Mouse (Mus musculus): ENCODE measurements at regions not wholly inside any gene's neighbourhood (a gene's known extent, or its start where the extent isn't known, plus 50 kb on each side); places are given as distances from the start of the nearest gene placed in this dataset.
"Not testable (repeated sequence)": the region's sequence is repeated elsewhere in the genome, so short reads cannot be mapped to it uniquely, and the experiment has no call there.

DNA sequence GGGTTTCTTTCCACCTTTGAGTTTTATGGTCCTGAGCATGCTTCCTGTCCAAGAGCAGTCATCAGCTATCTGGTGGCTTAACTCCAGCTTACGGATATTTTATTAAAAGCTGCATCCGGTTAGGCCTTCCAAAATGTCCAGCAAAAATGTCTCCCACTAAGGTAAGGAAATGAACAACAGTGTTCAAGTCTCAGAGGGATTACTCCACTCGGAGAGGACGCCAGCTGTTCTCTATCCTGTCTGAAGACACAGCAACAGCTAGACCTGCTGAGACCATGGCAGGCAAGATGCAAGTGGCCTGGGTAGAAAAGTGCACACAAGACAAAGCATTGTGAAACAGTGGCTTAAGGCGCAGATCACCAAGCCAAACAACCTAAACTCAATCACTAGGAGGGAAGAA, 479.9 kb downstream of the Tns1 start:
- no peak for DNase-seq (ENCODE audit: low read depth)

GRCm38 (mm10) chr1:73643431-73643830, 480.8 kb downstream of the Tns1 start:
- no peak for DNase-seq (ENCODE audit: low read depth)

GRCm38 (mm10) chr1:73642691-73643109, 481.5 kb downstream of the Tns1 start:
- no peak for DNase-seq (ENCODE audit: low read depth)

DNA sequence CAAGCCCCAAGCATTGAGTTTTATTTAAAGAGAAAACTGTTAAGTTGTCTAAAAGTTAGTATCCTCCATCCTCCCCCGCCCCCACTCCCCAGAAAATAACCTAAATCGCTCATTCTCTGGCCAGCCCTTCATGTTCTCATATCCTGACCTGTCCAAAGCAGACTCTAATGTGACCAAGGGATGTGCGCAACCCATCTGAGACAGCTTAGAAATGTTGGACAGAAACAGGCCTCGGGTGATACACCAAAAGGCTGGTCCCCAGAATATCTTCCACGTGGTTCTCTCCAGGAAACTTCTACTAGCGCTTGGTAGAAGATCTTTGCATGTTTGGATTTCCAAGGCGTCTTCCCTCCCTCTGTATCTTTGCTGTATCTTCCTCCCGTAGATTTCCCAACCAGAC, 482.8 kb downstream of the Tns1 start:
- DNase-seq (ENCODE audit: low read depth), result no peak

- no peak for DNase-seq (ENCODE audit: low read depth)
Measured at GRCm38 (mm10) chr1:73640726-73641451, 483.4 kb downstream of the Tns1 start.

GRCm38 (mm10) chr1:73635709-73636108, 488.5 kb downstream of the Tns1 start:
- no peak for DNase-seq (ENCODE audit: low read depth)

- DNase-seq (ENCODE audit: low read depth), result no peak
Measured at GRCm38 (mm10) chr1:73634871-73635270, 489.4 kb downstream of the Tns1 start.

DNA sequence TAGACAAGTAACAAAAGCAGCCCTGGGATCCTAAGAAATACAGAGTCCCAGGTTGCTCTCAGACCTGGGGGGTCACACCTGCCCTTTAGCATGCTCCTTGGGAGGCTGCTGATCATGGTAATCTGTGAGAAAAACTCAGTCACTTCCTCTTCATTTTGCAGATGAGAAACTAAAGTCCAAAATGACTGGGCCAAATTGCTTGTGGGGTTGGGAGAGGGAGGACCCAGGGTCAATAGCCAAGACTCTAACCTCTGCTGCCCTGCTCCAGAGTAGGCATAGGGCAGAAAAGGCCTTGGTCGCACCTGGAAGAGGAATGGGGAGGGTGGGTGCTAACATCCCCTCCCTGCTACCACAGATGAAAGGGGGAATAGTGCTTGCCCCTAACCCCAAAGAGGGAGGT, 491.2 kb downstream of the Tns1 start:
- no peak for DNase-seq (ENCODE audit: low read depth)

- no peak for DNase-seq (ENCODE audit: low read depth)
Measured at GRCm38 (mm10) chr1:73630363-73630762, 493.9 kb downstream of the Tns1 start.

- no peak for DNase-seq (ENCODE audit: low read depth)
Measured at GRCm38 (mm10) chr1:73625365-73625764, 498.9 kb downstream of the Tns1 start.

DNA sequence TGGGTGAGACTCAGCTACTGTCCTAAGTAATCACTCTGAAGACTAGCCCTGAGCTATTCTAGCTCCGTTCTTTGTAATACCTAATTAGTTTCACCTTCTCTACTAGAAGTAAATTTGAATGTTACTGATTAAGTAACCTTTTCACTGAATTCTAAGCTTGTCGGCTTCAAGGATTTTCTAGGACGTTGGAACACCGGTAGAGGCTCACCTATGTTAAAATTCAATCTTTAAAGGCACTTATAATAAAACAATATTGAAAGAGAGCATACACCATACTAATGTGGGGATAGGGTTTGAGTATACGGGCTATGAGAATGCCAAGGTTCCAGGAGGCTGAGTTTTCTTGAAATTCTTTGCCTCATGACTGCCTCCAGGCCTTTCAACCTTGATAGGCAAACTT, 503.1 kb downstream of the Tns1 start:
- DNase-seq (ENCODE audit: low read depth), result not testable (repeated sequence)

GRCm38 (mm10) chr1:73618551-73619170, 505.6 kb downstream of the Tns1 start:
- DNase-seq (ENCODE audit: low read depth), result no peak

GRCm38 (mm10) chr1:73593653-73594385, 530.4 kb downstream of the Tns1 start:
- no peak for DNase-seq (ENCODE audit: low read depth)

- DNase-seq (ENCODE audit: low read depth), result no peak
Measured at GRCm38 (mm10) chr1:73591342-73592099, 532.7 kb downstream of the Tns1 start.

- no peak for DNase-seq (ENCODE audit: low read depth)
Measured at GRCm38 (mm10) chr1:73579680-73580079, 544.6 kb downstream of the Tns1 start.

DNA sequence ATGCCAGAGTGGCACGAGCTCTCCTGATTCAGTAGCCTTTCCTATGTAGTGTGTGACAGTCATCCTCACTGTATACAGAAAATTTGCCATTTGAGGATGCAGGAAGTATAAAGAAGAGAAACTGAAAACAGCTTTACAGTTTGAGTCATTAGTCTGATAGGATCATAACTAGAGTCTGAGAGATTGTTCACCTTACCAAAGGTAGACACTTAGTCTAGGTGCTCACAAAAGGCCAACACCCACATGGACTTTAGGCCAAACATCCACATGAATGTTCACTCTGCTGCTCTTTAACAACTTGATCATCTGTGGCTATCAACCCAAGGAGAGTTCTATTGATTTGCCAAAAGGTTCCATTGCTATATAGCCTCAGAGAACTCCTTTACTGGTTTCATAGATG, 547.2 kb downstream of the Tns1 start:
- no peak for DNase-seq (ENCODE audit: low read depth)

- no peak for DNase-seq (ENCODE audit: low read depth)
Measured at GRCm38 (mm10) chr1:73575694-73576093, 548.6 kb downstream of the Tns1 start.

- no peak for DNase-seq (ENCODE audit: low read depth)
Measured at GRCm38 (mm10) chr1:73570944-73571343, 553.3 kb downstream of the Tns1 start.

GRCm38 (mm10) chr1:73566770-73567169, 551.1 kb upstream of the Tnp1 start:
- no peak for DNase-seq (ENCODE audit: low read depth)

DNA sequence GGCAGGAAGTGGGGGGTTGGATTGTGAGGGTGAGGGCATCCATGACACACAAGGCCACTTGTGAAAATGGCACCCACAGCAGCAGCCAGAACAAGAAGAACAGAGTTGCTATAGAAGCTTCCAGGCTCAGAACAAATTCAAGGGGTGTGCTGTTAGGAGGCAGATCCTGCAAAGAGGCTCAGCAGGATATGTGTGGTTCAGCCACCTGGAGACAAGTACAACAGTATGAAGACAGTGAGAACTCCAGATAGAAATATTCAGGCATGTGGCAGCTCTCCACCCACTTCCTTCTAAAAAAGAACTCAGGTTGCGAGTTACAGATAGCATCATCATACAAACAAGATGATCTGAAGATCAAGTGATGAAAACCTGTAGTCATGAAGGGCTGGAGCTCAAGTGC, 544.9 kb upstream of the Tnp1 start:
- DNase-seq (ENCODE audit: low read depth), result no peak

- no peak for DNase-seq (ENCODE audit: low read depth)
Measured at GRCm38 (mm10) chr1:73547877-73548276, 532.2 kb upstream of the Tnp1 start.

- no peak for DNase-seq (ENCODE audit: low read depth)
Measured at GRCm38 (mm10) chr1:73545401-73545800, 529.7 kb upstream of the Tnp1 start.
